Mouse (Mus musculus) ES-Bruce4 (cell line): ENCODE data around the gene Epha6. TPM values are rescaled to one million over a fixed set of nuclear protein-coding genes. Genes with fewer than 3 reads are reported as not detected.

ENCODE experiments used
- H3K27ac ChIP-seq: 2 replicates; pipeline ENCODE4 v1.5.1; 2012; ENCODE audit warnings: low read length, inconsistent platforms; ENCODE audit not compliant: insufficient read depth
- H3K27me3 ChIP-seq: 2 replicates; pipeline ENCODE4 v1.6.1; 2012; ENCODE audit warnings: mild to moderate bottlenecking, low read length, inconsistent platforms; ENCODE audit not compliant: control insufficient read depth, poor library complexity, insufficient read depth, severe bottlenecking
- H3K36me3 ChIP-seq: 2 replicates; pipeline ENCODE4 v1.6.1; 2012; ENCODE audit warnings: inconsistent platforms, mild to moderate bottlenecking, low read length, moderate library complexity; ENCODE audit not compliant: control insufficient read depth, poor library complexity, insufficient read depth, severe bottlenecking
- H3K4me1 ChIP-seq: one replicate; pipeline ENCODE4 v1.8.1; 2011; ENCODE audit warnings: low read length; ENCODE audit not compliant: control insufficient read depth, insufficient read depth
- H3K4me3 ChIP-seq: 2 replicates; pipeline ENCODE4 v1.5.1; 2011; ENCODE audit warnings: low read depth, mild to moderate bottlenecking, low read length
- H3K9ac ChIP-seq: 2 replicates; pipeline ENCODE4 v1.6.1; 2012; ENCODE audit warnings: low read depth, mild to moderate bottlenecking, inconsistent platforms; ENCODE audit not compliant: poor library complexity, severe bottlenecking
- H3K9me3 ChIP-seq: replicated peaks from 2 replicates; pipeline ENCODE4 v1.6.1; 2012; ENCODE audit warnings: mild to moderate bottlenecking, low read length, inconsistent platforms; ENCODE audit not compliant: control insufficient read depth, poor library complexity, insufficient read depth, severe bottlenecking
- CTCF ChIP-seq: IDR thresholded peaks from one replicate; pipeline ENCODE4 v1.8.1; 2011; ENCODE audit warnings: low read depth, low read length
- EP300 ChIP-seq: IDR thresholded peaks from 2 replicates; pipeline ENCODE4 v1.6.1; 2011; ENCODE audit warnings: low read depth, low read length; ENCODE audit not compliant: insufficient read depth
- POLR2A ChIP-seq: IDR thresholded peaks from one replicate; pipeline ENCODE4 v1.8.1; 2011; ENCODE audit warnings: low read length; ENCODE audit not compliant: insufficient read depth
- polyA plus RNA-seq: library from polyadenylated mRNA; stranded (reverse); fragments of >200 nt; gene quantifications from 2 replicates; pipeline ENCODE4 v1.2.4, GENCODE M21; 2011; ENCODE audit warnings: low read depth; ENCODE audit not compliant: missing spikeins, insufficient read depth, insufficient read length

Epha6 gene
- polyA plus RNA-seq, 1 experiment: not detected

DNA sequence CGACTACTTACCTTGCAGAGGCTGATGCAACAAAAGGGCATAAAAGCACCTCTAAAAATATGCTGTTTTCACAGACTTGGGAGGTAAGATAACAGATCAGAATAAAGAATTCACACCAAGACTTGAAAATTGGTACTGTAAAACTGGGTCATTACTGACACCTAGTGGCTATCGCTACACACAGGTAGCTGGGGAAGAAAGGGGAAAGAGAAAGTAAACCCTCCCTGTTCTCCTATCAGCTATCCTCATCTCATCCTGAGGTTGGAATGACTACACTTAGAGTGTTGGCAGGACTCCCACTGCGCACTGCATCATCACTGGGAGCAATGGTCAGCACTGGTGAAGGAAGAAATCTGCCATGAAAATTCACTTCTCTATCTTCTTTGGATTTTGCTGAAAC, 988.2 kb downstream of the Epha6 start:
- no peak for TF ChIP-seq CTCF
- TF ChIP-seq EP300: no peak
- TF ChIP-seq POLR2A: no peak

DNA sequence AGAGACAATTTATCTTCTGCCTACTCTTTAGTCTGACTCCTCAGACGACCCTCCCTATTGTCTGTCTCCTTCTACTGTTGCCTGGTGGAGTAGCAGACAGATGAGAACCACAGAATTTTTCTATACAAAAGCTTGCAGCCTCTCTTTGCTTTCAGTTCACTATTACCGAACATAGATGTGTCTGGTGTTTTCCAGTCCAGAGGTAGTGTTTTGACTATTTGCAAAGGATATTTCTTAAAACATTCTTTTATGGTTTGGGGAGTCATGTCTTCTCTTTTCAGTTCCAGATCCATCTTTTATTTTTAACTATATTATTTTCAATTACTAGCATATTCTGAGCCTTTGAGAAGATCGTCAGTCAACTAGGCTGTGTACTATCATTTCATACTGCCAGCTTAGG, 989.7 kb downstream of the Epha6 start:
- Histone ChIP-seq H3K9ac (no peak overlapping the region), H3K9me3 (no peaks in the 10 kb centered on the region), H3K4me1 (no peaks in the 10 kb centered on the region), H3K4me3 (no peak overlapping the region), H3K36me3 (peaks cover 2% of the 10 kb centered on the region; the same call in 1 of the 2 replicates), H3K27me3 (no peaks in the 10 kb centered on the region), H3K27ac (no peak overlapping the region)
- TF ChIP-seq CTCF (no peak), EP300 (no peak)

More for the DNA sequence above, 988.2 kb downstream of the Epha6 start:
- no peak overlapping the region for H3K4me3 ChIP-seq
- no peaks in the 10 kb centered on the region for H3K4me1 ChIP-seq
- H3K27me3 ChIP-seq: no peaks in the 10 kb centered on the region
- H3K36me3 ChIP-seq: no peaks in the 10 kb centered on the region
- H3K27ac ChIP-seq: no peak overlapping the region
- no peak overlapping the region for H3K9ac ChIP-seq
- no peaks in the 10 kb centered on the region for H3K9me3 ChIP-seq

DNA sequence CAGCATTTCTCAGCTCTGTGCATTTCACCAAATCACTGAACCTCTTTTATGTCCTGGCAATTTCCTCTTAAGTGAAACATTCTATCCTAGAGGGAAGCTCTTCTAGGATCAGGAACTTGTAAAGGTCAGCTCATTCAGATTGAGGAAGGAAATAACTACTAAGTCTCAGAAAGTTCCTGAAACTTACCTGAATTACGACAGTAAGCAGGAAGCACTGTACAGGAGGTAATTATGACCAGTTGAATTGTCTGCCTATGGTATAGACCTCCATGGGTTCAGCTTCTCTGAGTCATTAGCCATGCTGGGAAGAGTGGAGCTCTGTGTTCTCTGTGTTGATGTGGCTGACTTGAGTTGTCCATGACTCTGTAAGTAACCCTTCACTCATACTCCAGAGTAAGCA, 994.6 kb downstream of the Epha6 start:
- Histone ChIP-seq H3K27ac (no peak overlapping the region), H3K27me3 (no peaks in the 10 kb centered on the region), H3K9ac (no peak overlapping the region), H3K9me3 (no peaks in the 10 kb centered on the region), H3K36me3 (peaks cover 2% of the 10 kb centered on the region; the same call in 1 of the 2 replicates), H3K4me3 (no peak overlapping the region), H3K4me1 (no peaks in the 10 kb centered on the region)
- TF ChIP-seq EP300 (no peak), CTCF (no peak)

DNA sequence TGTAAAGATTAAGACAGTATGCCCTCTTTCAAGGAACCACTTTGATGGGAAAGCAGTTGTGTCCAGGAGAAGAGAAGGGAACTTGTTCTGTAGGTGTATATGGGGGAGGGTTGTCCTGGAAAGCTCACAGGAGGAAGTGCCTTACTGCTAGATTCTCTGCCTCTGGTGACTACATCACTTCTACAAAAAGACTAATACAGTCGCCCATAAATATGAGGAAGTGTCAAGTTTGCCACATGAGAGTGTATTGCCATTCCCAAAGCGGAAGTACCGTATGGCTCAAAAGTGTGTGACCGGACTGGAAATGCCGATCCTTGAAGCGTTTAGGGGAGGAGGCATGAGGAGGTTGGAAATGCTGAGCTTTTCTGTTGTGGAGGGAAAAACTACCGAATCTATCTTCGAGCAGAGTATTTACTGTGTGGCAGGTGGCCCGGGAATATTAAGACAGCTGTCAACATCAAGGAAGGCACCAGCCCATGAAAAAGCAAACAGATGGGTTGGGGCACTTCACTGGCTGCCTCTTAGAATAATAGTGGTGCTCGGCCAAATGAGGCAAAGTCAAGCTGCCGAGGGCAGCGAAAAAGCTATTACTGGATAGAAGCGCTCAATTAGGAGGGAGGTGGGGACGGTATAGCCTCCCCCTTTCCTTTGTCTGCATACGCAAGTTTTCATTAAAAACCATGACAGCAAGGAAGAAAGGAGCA, 1001.1 kb downstream of the Epha6 start:
- Histone ChIP-seq H3K4me3 (no peak overlapping the region), H3K27ac (no peak overlapping the region), H3K27me3 (no peaks in the 10 kb centered on the region; the same call in 1 of the 2 replicates), H3K4me1 (peaks cover 2% of the 10 kb centered on the region), H3K36me3 (no peaks in the 10 kb centered on the region), H3K9me3 (no peaks in the 10 kb centered on the region), H3K9ac (no peak overlapping the region)
- no peak for TF ChIP-seq POLR2A
- no peak for TF ChIP-seq EP300
- TF ChIP-seq CTCF: no peak
